Mouse (Mus musculus): ENCODE data around the gene Smok3a.
"Not testable (repeated sequence)": the region's sequence is repeated elsewhere in the genome, so short reads cannot be mapped to it uniquely, and the experiment has no call there.

- not testable (repeated sequence) for TF ChIP-seq ZC3H11A (IDR thresholded peaks at IDR 0.05; ENCODE audit: borderline replicate concordance, low read depth, low read length); HCFC1 (IDR thresholded peaks at IDR 0.05; ENCODE audit: borderline replicate concordance, insufficient read depth, low read length); ZNF384 (IDR thresholded peaks at IDR 0.05; ENCODE audit: low read depth, low read length); MAFK (IDR thresholded peaks at IDR 0.05; ENCODE audit: insufficient read depth, low read depth, low read length)
These were observed at the start of gene Smok3a, which contains the start of gene Smok3b for GRCm38 (mm10) chr5:138020961-138021479.

Data from ES-E14 (cell line).